Mouse (Mus musculus) embryonic facial prominence, embryonic 10.5 days (tissue): ENCODE measurements around the gene Map7. TPM values are rescaled to one million over a fixed set of nuclear protein-coding genes. Genes with fewer than 3 reads are reported as not detected.

ENCODE experiments used
- DNase-seq: peaks from one replicate; pipeline ENCODE4 v3.0.0-alpha.2; 2017; ENCODE audit warnings: low spot score
- H3K27ac ChIP-seq: fragments of 300-500 bp; sonication (generic); replicated peaks from 2 replicates; pipeline ENCODE4 v1.5.1; 2016; ENCODE audit warnings: mild to moderate bottlenecking
- H3K27me3 ChIP-seq: fragments of 300-500 bp; sonication (generic); replicated peaks from 2 replicates; pipeline ENCODE4 v1.6.1; 2016; ENCODE audit warnings: low read depth, mild to moderate bottlenecking; ENCODE audit not compliant: poor library complexity, severe bottlenecking
- H3K36me3 ChIP-seq: fragments of 300-500 bp; sonication (generic); replicated peaks from 2 replicates; pipeline ENCODE4 v1.6.1; 2016; ENCODE audit warnings: mild to moderate bottlenecking, moderate library complexity
- H3K4me1 ChIP-seq: fragments of 300-500 bp; sonication (generic); 2 replicates; pipeline ENCODE4 v1.6.1; 2016
- H3K4me3 ChIP-seq: fragments of 300-500 bp; sonication (generic); 2 replicates; pipeline ENCODE4 v1.5.1; 2016; ENCODE audit warnings: mild to moderate bottlenecking, moderate library complexity
- H3K9me3 ChIP-seq: fragments of 300-500 bp; sonication (generic); 2 replicates; pipeline ENCODE4 v1.6.1; 2016; ENCODE audit warnings: mild to moderate bottlenecking
- WGBS: fragments of 180-500 bp; shearing (Covaris S2); methylation state at CpG from one replicate; pipeline ENCODE4 v1.1.7; 2016; 5-methylcytosine and 5-hydroxymethylcytosine counted together
- polyA plus RNA-seq: library from polyadenylated mRNA; unstranded; fragments of >200 nt; fragmentation: Nextera tagmentation; extraction: Ambion mirVana; gene quantifications from 2 replicates; pipeline ENCODE4 v1.2.1, GENCODE M21; 2016

The Map7 gene
- polyA plus RNA-seq, 1 experiment from 2014 or later = 6.6 TPM

- peak; percentile 50 for DNase-seq
- Histone ChIP-seq H3K4me1 (peaks cover 26% of the 10 kb centered on the region), H3K27me3 (no peaks in the 10 kb centered on the region; the same call in 1 of the 2 replicates), H3K36me3 (no peaks in the 10 kb centered on the region), H3K27ac (no peak overlapping the region), H3K4me3 (no peak overlapping the region), H3K9me3 (no peaks in the 10 kb centered on the region)
- WGBS = 32% methylated on average over 12 of the region's 12 CpGs
These were observed 30.7 kb downstream of the Map7 start for GRCm38 (mm10) chr10:20178807-20179605.

GRCm38 (mm10) chr10:20181198-20181597 is 32.9 kb downstream of the Map7 start:
- no peak overlapping the region for H3K27ac ChIP-seq
- H3K9me3 ChIP-seq = no peaks in the 10 kb centered on the region

GRCm38 (mm10) chr10:20181680-20182399 is 33.6 kb downstream of the Map7 start:
- H3K27ac ChIP-seq = 0 out of 2 replicates have a peak overlapping the region, but pooled peaks have one; percentile 4
- no peak for DNase-seq
- H3K9me3 ChIP-seq = no peaks in the 10 kb centered on the region
- WGBS = 58% methylated on average over 11 of the region's 11 CpGs
- H3K4me1 ChIP-seq = peaks cover 21% of the 10 kb centered on the region
- no peaks in the 10 kb centered on the region for H3K36me3 ChIP-seq
- no peaks in the 10 kb centered on the region; the same call in 1 of the 2 replicates for H3K27me3 ChIP-seq
- H3K4me3 ChIP-seq = no peak overlapping the region

More at GRCm38 (mm10) chr10:20181198-20181597, 32.9 kb downstream of the Map7 start:
- WGBS = 62% methylated on average over 10 of the region's 10 CpGs
- H3K27me3 ChIP-seq = no peaks in the 10 kb centered on the region; the same call in 1 of the 2 replicates
- DNase-seq = no peak
- H3K36me3 ChIP-seq = no peaks in the 10 kb centered on the region
- H3K4me1 ChIP-seq = peaks cover 22% of the 10 kb centered on the region
- no peak overlapping the region for H3K4me3 ChIP-seq

GRCm38 (mm10) chr10:20184326-20184725 is 36.1 kb downstream of the Map7 start:
- Histone ChIP-seq H3K4me1 (peaks cover 21% of the 10 kb centered on the region), H3K4me3 (no peak overlapping the region), H3K36me3 (no peaks in the 10 kb centered on the region), H3K27ac (no peak overlapping the region), H3K9me3 (no peaks in the 10 kb centered on the region), H3K27me3 (no peaks in the 10 kb centered on the region; the same call in 1 of the 2 replicates)
- WGBS = 85% methylated on average over 4 of the region's 4 CpGs
- DNase-seq = no peak

GRCm38 (mm10) chr10:20185264-20185663 is 37.0 kb downstream of the Map7 start:
- no peaks in the 10 kb centered on the region for H3K9me3 ChIP-seq
- DNase-seq = no peak
- H3K4me3 ChIP-seq = no peak overlapping the region
- no peak overlapping the region for H3K27ac ChIP-seq
- no peaks in the 10 kb centered on the region for H3K36me3 ChIP-seq
- peaks cover 21% of the 10 kb centered on the region for H3K4me1 ChIP-seq
- WGBS = 78% methylated on average over 4 of the region's 4 CpGs
- no peaks in the 10 kb centered on the region; the same call in 1 of the 2 replicates for H3K27me3 ChIP-seq

GRCm38 (mm10) chr10:20185806-20186205 is 37.5 kb downstream of the Map7 start:
- Histone ChIP-seq H3K4me3 (no peak overlapping the region), H3K4me1 (peaks cover 21% of the 10 kb centered on the region), H3K27me3 (no peaks in the 10 kb centered on the region), H3K36me3 (no peaks in the 10 kb centered on the region), H3K27ac (no peak overlapping the region), H3K9me3 (no peaks in the 10 kb centered on the region)
- DNase-seq = no peak
- WGBS = 94% methylated on average over 2 of the region's 2 CpGs

- peaks cover 13% of the 10 kb centered on the region for H3K4me1 ChIP-seq
- H3K36me3 ChIP-seq = no peaks in the 10 kb centered on the region
- H3K4me3 ChIP-seq = no peak overlapping the region
- H3K9me3 ChIP-seq = no peaks in the 10 kb centered on the region
- H3K27ac ChIP-seq = no peak overlapping the region
- H3K27me3 ChIP-seq = no peaks in the 10 kb centered on the region
- no peak for DNase-seq
- 81% methylated on average over 5 of the region's 5 CpGs for WGBS
These were observed 38.6 kb downstream of the Map7 start for GRCm38 (mm10) chr10:20186800-20187273.

GRCm38 (mm10) chr10:20190139-20190747 is 42.0 kb downstream of the Map7 start:
- Histone ChIP-seq H3K36me3 (no peaks in the 10 kb centered on the region), H3K27me3 (no peaks in the 10 kb centered on the region), H3K4me3 (no peak overlapping the region), H3K27ac (no peak overlapping the region), H3K4me1 (peaks cover 8% of the 10 kb centered on the region), H3K9me3 (no peaks in the 10 kb centered on the region)
- no peak for DNase-seq
- WGBS = 88% methylated on average over 6 of the region's 6 CpGs

GRCm38 (mm10) chr10:20194847-20195540 is 46.7 kb downstream of the Map7 start:
- DNase-seq = no peak
- Histone ChIP-seq H3K4me3 (no peak overlapping the region), H3K27ac (no peak overlapping the region), H3K9me3 (no peaks in the 10 kb centered on the region), H3K36me3 (no peaks in the 10 kb centered on the region), H3K4me1 (peaks cover 10% of the 10 kb centered on the region), H3K27me3 (no peaks in the 10 kb centered on the region)
- WGBS = 31% methylated on average over 13 of the region's 13 CpGs

- Histone ChIP-seq H3K4me3 (no peak overlapping the region), H3K4me1 (peaks cover 23% of the 10 kb centered on the region), H3K27me3 (no peaks in the 10 kb centered on the region), H3K27ac (no peak overlapping the region), H3K36me3 (no peaks in the 10 kb centered on the region), H3K9me3 (no peaks in the 10 kb centered on the region)
- 78% methylated on average over 7 of the region's 7 CpGs for WGBS
- no peak for DNase-seq
These were observed 48.8 kb downstream of the Map7 start for GRCm38 (mm10) chr10:20197039-20197438.

- 82% methylated on average over 10 of the region's 10 CpGs for WGBS
- no peaks in the 10 kb centered on the region for H3K27me3 ChIP-seq
These were observed 50.9 kb downstream of the Map7 start for GRCm38 (mm10) chr10:20198968-20199737.

More at GRCm38 (mm10) chr10:20198968-20199737, 50.9 kb downstream of the Map7 start:
- Histone ChIP-seq H3K4me1 (peaks cover 29% of the 10 kb centered on the region), H3K36me3 (no peaks in the 10 kb centered on the region), H3K4me3 (no peak overlapping the region), H3K27ac (no peak overlapping the region), H3K9me3 (no peaks in the 10 kb centered on the region)
- no peak for DNase-seq
